Mouse (Mus musculus): ENCODE results near the gene Cdh1. TPM values are rescaled to one million over a fixed set of nuclear protein-coding genes. Genes with fewer than 3 reads are reported as not detected.

Gene Cdh1
- polyA plus RNA-seq, 1 experiment from 2014 or later: 19.8 TPM

GRCm38 (mm10) chr8:106640921-106641320, 37.8 kb downstream of the Cdh1 start:
- Histone ChIP-seq H3K4me3 (ENCODE audit: low read depth, low read length) (no peak overlapping the region), H3K4me1 (ENCODE audit: control insufficient read depth, insufficient read depth, low read length) (no peaks in the 10 kb centered on the region; the same call in 1 of the 2 replicates), H3K9me3 (replicated peaks; ENCODE audit: control insufficient read depth, low read length) (no peaks in the 10 kb centered on the region), H3K27me3 (ENCODE audit: control insufficient read depth, insufficient read depth, low read length) (no peaks in the 10 kb centered on the region), H3K36me3 (replicated peaks; ENCODE audit: control insufficient read depth, insufficient read depth, low read depth, low read length) (no peaks in the 10 kb centered on the region), H3K4me2 (ENCODE audit: low read depth, low read length) (no peak overlapping the region), H3K27ac (replicated peaks; ENCODE audit: low read depth, low read length) (no peak overlapping the region), H3K9ac (replicated peaks; ENCODE audit: low read length) (no peak overlapping the region)
- 82% methylated on average over 5 of the region's 5 CpGs for WGBS
- ATAC-seq (replicated peaks; ENCODE audit: insufficient number of reproducible peaks, low FRiP score, low TSS enrichment, low read depth) (no peak), DNase-seq (ENCODE audit: low spot score) (no peak)

- H3K4me2 ChIP-seq (ENCODE audit: low read depth, low read length): no peak overlapping the region
- H3K27ac ChIP-seq (replicated peaks; ENCODE audit: low read depth, low read length): no peak overlapping the region
- DNase-seq (ENCODE audit: low spot score): no peak
- H3K9ac ChIP-seq (replicated peaks; ENCODE audit: low read length): no peak overlapping the region
- H3K4me1 ChIP-seq (ENCODE audit: control insufficient read depth, insufficient read depth, low read length): no peaks in the 10 kb centered on the region
- H3K9me3 ChIP-seq (replicated peaks; ENCODE audit: control insufficient read depth, low read length): no peaks in the 10 kb centered on the region
- 72% methylated on average over 2 of the region's 2 CpGs for WGBS
- no peak overlapping the region for H3K4me3 ChIP-seq (ENCODE audit: low read depth, low read length)
- H3K27me3 ChIP-seq (ENCODE audit: control insufficient read depth, insufficient read depth, low read length): no peaks in the 10 kb centered on the region
- ATAC-seq (replicated peaks; ENCODE audit: insufficient number of reproducible peaks, low FRiP score, low TSS enrichment, low read depth): no peak
- H3K36me3 ChIP-seq (replicated peaks; ENCODE audit: control insufficient read depth, insufficient read depth, low read depth, low read length): no peaks in the 10 kb centered on the region
Observed at GRCm38 (mm10) chr8:106642172-106642571, 39.0 kb downstream of the Cdh1 start.

- H3K4me1 ChIP-seq (ENCODE audit: control insufficient read depth, insufficient read depth, low read length): no peaks in the 10 kb centered on the region
- H3K9ac ChIP-seq (replicated peaks; ENCODE audit: low read length): no peak overlapping the region
- no peak overlapping the region for H3K27ac ChIP-seq (replicated peaks; ENCODE audit: low read depth, low read length)
- no peaks in the 10 kb centered on the region for H3K9me3 ChIP-seq (replicated peaks; ENCODE audit: control insufficient read depth, low read length)
- no peak overlapping the region for H3K4me3 ChIP-seq (ENCODE audit: low read depth, low read length)
- DNase-seq (ENCODE audit: low spot score) (no peak), ATAC-seq (replicated peaks; ENCODE audit: insufficient number of reproducible peaks, low FRiP score, low TSS enrichment, low read depth) (no peak)
- H3K4me2 ChIP-seq (ENCODE audit: low read depth, low read length): no peak overlapping the region
- H3K27me3 ChIP-seq (ENCODE audit: control insufficient read depth, insufficient read depth, low read length): no peaks in the 10 kb centered on the region
- H3K36me3 ChIP-seq (replicated peaks; ENCODE audit: control insufficient read depth, insufficient read depth, low read depth, low read length): no peaks in the 10 kb centered on the region
- WGBS: 88% methylated on average over 4 of the region's 4 CpGs
Observed at GRCm38 (mm10) chr8:106643100-106643499, 39.9 kb downstream of the Cdh1 start.

- no peak overlapping the region for H3K9ac ChIP-seq (replicated peaks; ENCODE audit: low read length)
- H3K27me3 ChIP-seq (ENCODE audit: control insufficient read depth, insufficient read depth, low read length): no peaks in the 10 kb centered on the region
- no peaks in the 10 kb centered on the region for H3K4me1 ChIP-seq (ENCODE audit: control insufficient read depth, insufficient read depth, low read length)
- no peaks in the 10 kb centered on the region for H3K36me3 ChIP-seq (replicated peaks; ENCODE audit: control insufficient read depth, insufficient read depth, low read depth, low read length)
- no peaks in the 10 kb centered on the region for H3K9me3 ChIP-seq (replicated peaks; ENCODE audit: control insufficient read depth, low read length)
- no peak overlapping the region for H3K4me2 ChIP-seq (ENCODE audit: low read depth, low read length)
- ATAC-seq (replicated peaks; ENCODE audit: insufficient number of reproducible peaks, low FRiP score, low TSS enrichment, low read depth) (no peak), DNase-seq (ENCODE audit: low spot score) (no peak)
- 74% methylated on average over 3 of the region's 3 CpGs for WGBS
- no peak overlapping the region for H3K27ac ChIP-seq (replicated peaks; ENCODE audit: low read depth, low read length)
- H3K4me3 ChIP-seq (ENCODE audit: low read depth, low read length): no peak overlapping the region
Observed at GRCm38 (mm10) chr8:106644957-106645356, 41.8 kb downstream of the Cdh1 start.

GRCm38 (mm10) chr8:106646153-106646552, 43.0 kb downstream of the Cdh1 start:
- ATAC-seq (replicated peaks; ENCODE audit: insufficient number of reproducible peaks, low FRiP score, low TSS enrichment, low read depth) (no peak), DNase-seq (ENCODE audit: low spot score) (no peak)
- Histone ChIP-seq H3K9me3 (replicated peaks; ENCODE audit: control insufficient read depth, low read length) (no peaks in the 10 kb centered on the region), H3K27me3 (ENCODE audit: control insufficient read depth, insufficient read depth, low read length) (no peaks in the 10 kb centered on the region), H3K9ac (replicated peaks; ENCODE audit: low read length) (no peak overlapping the region), H3K4me3 (ENCODE audit: low read depth, low read length) (no peak overlapping the region), H3K4me1 (ENCODE audit: control insufficient read depth, insufficient read depth, low read length) (no peaks in the 10 kb centered on the region), H3K27ac (replicated peaks; ENCODE audit: low read depth, low read length) (no peak overlapping the region), H3K36me3 (replicated peaks; ENCODE audit: control insufficient read depth, insufficient read depth, low read depth, low read length) (no peaks in the 10 kb centered on the region), H3K4me2 (ENCODE audit: low read depth, low read length) (no peak overlapping the region)
- WGBS: 88% methylated on average over 2 of the region's 2 CpGs

GRCm38 (mm10) chr8:106646731-106647130, 43.6 kb downstream of the Cdh1 start:
- ATAC-seq (replicated peaks; ENCODE audit: insufficient number of reproducible peaks, low FRiP score, low TSS enrichment, low read depth) (no peak), DNase-seq (ENCODE audit: low spot score) (no peak)
- Histone ChIP-seq H3K4me1 (ENCODE audit: control insufficient read depth, insufficient read depth, low read length) (no peaks in the 10 kb centered on the region), H3K9ac (replicated peaks; ENCODE audit: low read length) (no peak overlapping the region), H3K4me2 (ENCODE audit: low read depth, low read length) (no peak overlapping the region), H3K4me3 (ENCODE audit: low read depth, low read length) (no peak overlapping the region), H3K27me3 (ENCODE audit: control insufficient read depth, insufficient read depth, low read length) (no peaks in the 10 kb centered on the region), H3K27ac (replicated peaks; ENCODE audit: low read depth, low read length) (no peak overlapping the region), H3K36me3 (replicated peaks; ENCODE audit: control insufficient read depth, insufficient read depth, low read depth, low read length) (no peaks in the 10 kb centered on the region), H3K9me3 (replicated peaks; ENCODE audit: control insufficient read depth, low read length) (no peaks in the 10 kb centered on the region)
- 75% methylated on average over 5 of the region's 5 CpGs for WGBS

GRCm38 (mm10) chr8:106647387-106647786, 44.2 kb downstream of the Cdh1 start:
- Histone ChIP-seq H3K9ac (replicated peaks; ENCODE audit: low read length) (no peak overlapping the region), H3K4me3 (ENCODE audit: low read depth, low read length) (no peak overlapping the region), H3K9me3 (replicated peaks; ENCODE audit: control insufficient read depth, low read length) (no peaks in the 10 kb centered on the region)

GRCm38 (mm10) chr8:106648421-106648820, 45.3 kb downstream of the Cdh1 start:
- Histone ChIP-seq H3K9ac (replicated peaks; ENCODE audit: low read length) (no peak overlapping the region), H3K4me3 (ENCODE audit: low read depth, low read length) (no peak overlapping the region), H3K27ac (replicated peaks; ENCODE audit: low read depth, low read length) (no peak overlapping the region), H3K4me1 (ENCODE audit: control insufficient read depth, insufficient read depth, low read length) (no peaks in the 10 kb centered on the region), H3K36me3 (replicated peaks; ENCODE audit: control insufficient read depth, insufficient read depth, low read depth, low read length) (no peaks in the 10 kb centered on the region), H3K27me3 (ENCODE audit: control insufficient read depth, insufficient read depth, low read length) (no peaks in the 10 kb centered on the region), H3K4me2 (ENCODE audit: low read depth, low read length) (no peak overlapping the region), H3K9me3 (replicated peaks; ENCODE audit: control insufficient read depth, low read length) (no peaks in the 10 kb centered on the region)
- ATAC-seq (replicated peaks; ENCODE audit: insufficient number of reproducible peaks, low FRiP score, low TSS enrichment, low read depth): no peak
- WGBS: 93% methylated on average over 8 of the region's 8 CpGs
- DNase-seq (ENCODE audit: low spot score): no peak

More at GRCm38 (mm10) chr8:106647387-106647786, 44.2 kb downstream of the Cdh1 start:
- Histone ChIP-seq H3K27ac (replicated peaks; ENCODE audit: low read depth, low read length) (no peak overlapping the region), H3K27me3 (ENCODE audit: control insufficient read depth, insufficient read depth, low read length) (no peaks in the 10 kb centered on the region), H3K36me3 (replicated peaks; ENCODE audit: control insufficient read depth, insufficient read depth, low read depth, low read length) (no peaks in the 10 kb centered on the region), H3K4me1 (ENCODE audit: control insufficient read depth, insufficient read depth, low read length) (no peaks in the 10 kb centered on the region), H3K4me2 (ENCODE audit: low read depth, low read length) (no peak overlapping the region)
- ATAC-seq (replicated peaks; ENCODE audit: insufficient number of reproducible peaks, low FRiP score, low TSS enrichment, low read depth) (no peak), DNase-seq (ENCODE audit: low spot score) (peak; percentile 87)
- WGBS: 33% methylated on average over 2 of the region's 2 CpGs

All from embryonic facial prominence, embryonic 11.5 days (tissue).